Mouse (Mus musculus) cerebellum, adult 2 months (tissue): ENCODE data around the gene Pde10a.

ENCODE experiments used
- CTCF ChIP-seq: fragments of 200-500 bp; IDR thresholded peaks from 2 replicates; pipeline ENCODE4 v1.5.1; 2011; ENCODE audit warnings: low read depth, mild to moderate bottlenecking, control low read depth, low read length, moderate library complexity, borderline replicate concordance; ENCODE audit not compliant: insufficient read depth
- POLR2A ChIP-seq: fragments of 200-500 bp; IDR thresholded peaks from 2 replicates; pipeline ENCODE4 v1.6.1; 2011; ENCODE audit warnings: low read length, control low read depth, borderline replicate concordance; ENCODE audit not compliant: insufficient read depth

- TF ChIP-seq CTCF = no peak
- TF ChIP-seq POLR2A = no peak
These were observed 344.1 kb downstream of the Pde10a start for GRCm38 (mm10) chr17:8869287-8869686.
